Mouse (Mus musculus) liver, postnatal 0 days (tissue): ENCODE results near the gene Grk6. TPM values are rescaled to one million over a fixed set of nuclear protein-coding genes. Genes with fewer than 3 reads are reported as not detected.
A peak's percentile ranks its signal among the peaks of the same experiment; 100 is the strongest.

ENCODE experiments used
- ATAC-seq: fragments of 200-750 bp; cut with Nextera tagmentation; 2 replicates; pipeline ENCODE4 v1.8.0; 2017; ENCODE audit warnings: mild to moderate bottlenecking, moderate library complexity
- DNase-seq: peaks from one replicate; pipeline ENCODE4 v3.0.0-alpha.2; 2016
- H3K27ac ChIP-seq: fragments of 300-500 bp; sonication (generic); 2 replicates; pipeline ENCODE4 v1.5.1; 2014; ENCODE audit warnings: antibody characterized with exemption, moderate library complexity, mild to moderate bottlenecking, low read depth
- H3K27me3 ChIP-seq: fragments of 300-500 bp; sonication (generic); 2 replicates; pipeline ENCODE4 v1.6.1; 2014; ENCODE audit warnings: low read length, control low read depth, mixed read lengths; ENCODE audit not compliant: insufficient read depth
- H3K36me3 ChIP-seq: fragments of 300-500 bp; sonication (generic); replicated peaks from 2 replicates; pipeline ENCODE4 v1.6.1; 2014; ENCODE audit warnings: mild to moderate bottlenecking, control low read depth, low read length, moderate library complexity, mixed read lengths; ENCODE audit not compliant: insufficient read depth
- H3K4me1 ChIP-seq: fragments of 300-500 bp; sonication (generic); 2 replicates; pipeline ENCODE4 v1.6.1; 2014; ENCODE audit warnings: antibody characterized with exemption, mild to moderate bottlenecking, control low read depth; ENCODE audit not compliant: insufficient read depth
- H3K4me2 ChIP-seq: fragments of 300-500 bp; sonication (generic); 2 replicates; pipeline ENCODE4 v1.6.1; 2014; ENCODE audit warnings: low read depth, mild to moderate bottlenecking, low read length, moderate library complexity, mixed read lengths
- H3K4me3 ChIP-seq: fragments of 300-500 bp; sonication (generic); 2 replicates; pipeline ENCODE4 v1.5.1; 2014; ENCODE audit warnings: low read depth, low read length
- H3K9ac ChIP-seq: fragments of 300-500 bp; sonication (generic); replicated peaks from 2 replicates; pipeline ENCODE4 v1.6.1; 2014; ENCODE audit warnings: mild to moderate bottlenecking, moderate library complexity
- H3K9me3 ChIP-seq: fragments of 300-500 bp; sonication (generic); 2 replicates; pipeline ENCODE4 v1.6.1; 2016; ENCODE audit warnings: mild to moderate bottlenecking, control low read depth, low read length, mixed read lengths
- CTCF ChIP-seq: sonication (generic); IDR thresholded peaks from 2 replicates; pipeline ENCODE4 v1.5.1; 2016; ENCODE audit warnings: antibody characterized with exemption, low read depth
- EP300 ChIP-seq: IDR thresholded peaks from 2 replicates; pipeline ENCODE4 v1.6.1; 2016; ENCODE audit warnings: antibody characterized with exemption, low read depth, mild to moderate bottlenecking
- WGBS: fragments of 180-500 bp; shearing (Covaris S2); extraction: QIAGEN DNeasy Blood & Tissue Kit; methylation state at CpG from one replicate; pipeline ENCODE4 v1.1.7; 2014; ENCODE audit not compliant: insufficient replicate concordance; 5-methylcytosine and 5-hydroxymethylcytosine counted together
- polyA plus RNA-seq: library from polyadenylated mRNA; unstranded; fragments of >200 nt; fragmentation: Nextera tagmentation; extraction: Ambion mirVana; gene quantifications from 2 replicates; pipeline ENCODE4 v1.2.1, GENCODE M21; 2015

Grk6 gene
- polyA plus RNA-seq, 1 experiment from 2014 or later = 16.7 TPM

GRCm38 (mm10) chr13:55470372-55470771 is 25.5 kb downstream of the Grk6 start:
- H3K4me3 ChIP-seq = no peak overlapping the region
- no peak overlapping the region for H3K27ac ChIP-seq
- no peak for DNase-seq
- no peak overlapping the region for H3K4me2 ChIP-seq
- TF ChIP-seq CTCF = no peak
- TF ChIP-seq EP300 = no peak
- H3K9me3 ChIP-seq = no peaks in the 10 kb centered on the region
- 72% methylated on average over 9 of the region's 9 CpGs for WGBS
- no peak overlapping the region for H3K9ac ChIP-seq
- no peak for ATAC-seq
- no peaks in the 10 kb centered on the region for H3K36me3 ChIP-seq
- peaks cover 25% of the 10 kb centered on the region for H3K4me1 ChIP-seq
- H3K27me3 ChIP-seq = peaks cover 55% of the 10 kb centered on the region

- Histone ChIP-seq H3K9ac (peak overlapping the region; percentile 57), H3K4me1 (peaks cover 24% of the 10 kb centered on the region), H3K9me3 (no peaks in the 10 kb centered on the region), H3K36me3 (no peaks in the 10 kb centered on the region), H3K27ac (no peak overlapping the region), H3K27me3 (peaks cover 46% of the 10 kb centered on the region), H3K4me2 (peak overlapping the region; percentile 96), H3K4me3 (peak overlapping the region; percentile 62)
- peak; percentile 88 for DNase-seq
- ATAC-seq = peak; percentile 75
- TF ChIP-seq CTCF (peak; percentile 91), EP300 (no peak)
- 2% methylated on average over 50 of the region's 54 CpGs for WGBS
Measured at GRCm38 (mm10) chr13:55471156-55471818, 26.4 kb downstream of the Grk6 start.

GRCm38 (mm10) chr13:55471819-55472131 is 26.9 kb downstream of the Grk6 start:
- DNase-seq (no peak), ATAC-seq (peak; percentile 18; the same call in 1 of the 2 replicates)
- Histone ChIP-seq H3K4me1 (peaks cover 24% of the 10 kb centered on the region), H3K27me3 (peaks cover 46% of the 10 kb centered on the region), H3K36me3 (no peaks in the 10 kb centered on the region), H3K4me2 (peak overlapping the region; percentile 96), H3K9ac (peak overlapping the region; percentile 57), H3K27ac (0 out of 2 replicates have a peak overlapping the region, but pooled peaks have one; percentile 3), H3K9me3 (no peaks in the 10 kb centered on the region), H3K4me3 (peak overlapping the region; percentile 62)
- WGBS = 0% methylated on average over 22 of the region's 31 CpGs
- no peak for TF ChIP-seq EP300
- no peak for TF ChIP-seq CTCF

GRCm38 (mm10) chr13:55472132-55473022 is 27.5 kb downstream of the Grk6 start:
- peak overlapping the region; percentile 57 for H3K9ac ChIP-seq
- under 1% methylated on average over 83 of the region's 103 CpGs for WGBS
- no peak for TF ChIP-seq EP300
- TF ChIP-seq CTCF = peak; percentile 22; the same call in 1 of the 2 replicates
- H3K4me1 ChIP-seq = peaks cover 24% of the 10 kb centered on the region
- H3K4me2 ChIP-seq = peak overlapping the region; percentile 96
- H3K27ac ChIP-seq = 0 out of 2 replicates have a peak overlapping the region, but pooled peaks have one; percentile 3
- H3K27me3 ChIP-seq = peaks cover 46% of the 10 kb centered on the region
- no peaks in the 10 kb centered on the region for H3K36me3 ChIP-seq
- peak overlapping the region; percentile 62 for H3K4me3 ChIP-seq
- ATAC-seq = peak; percentile 18
- peak; percentile 52 for DNase-seq
- H3K9me3 ChIP-seq = no peaks in the 10 kb centered on the region

- Histone ChIP-seq H3K4me3 (peak overlapping the region; percentile 62), H3K4me2 (peak overlapping the region; percentile 96), H3K27ac (no peak overlapping the region), H3K9me3 (no peaks in the 10 kb centered on the region), H3K4me1 (peaks cover 24% of the 10 kb centered on the region), H3K9ac (peak overlapping the region; percentile 57), H3K27me3 (peaks cover 46% of the 10 kb centered on the region), H3K36me3 (no peaks in the 10 kb centered on the region)
- TF ChIP-seq EP300 (no peak), CTCF (peak; percentile 30)
- no peak for DNase-seq
- no peak for ATAC-seq
- 28% methylated on average over 18 of the region's 18 CpGs for WGBS
Measured at GRCm38 (mm10) chr13:55473076-55473831, 28.4 kb downstream of the Grk6 start.
